In genomic region chr8:85037366-85037680, GRCm38 (mm10) we compare ENCODE assay signal across 7 mouse cellular contexts. TPM values are rescaled to one million over a fixed set of nuclear protein-coding genes. Genes with fewer than 3 reads are reported as not detected.
DNase-seq lines count a peak whose midpoint lies in the region; ATAC-seq and TF ChIP-seq lines count a peak whose summit lies in the region.

No protein-coding gene starts in this region.

- H3K27me3 ChIP-seq in embryonic facial prominence, embryonic 15.5 days: no peaks in the 10 kb centered on the region
- H3K27me3 ChIP-seq in limb, embryonic 11.5 days (ENCODE audit: control insufficient read depth, insufficient read depth, low read length): no peaks in the 10 kb centered on the region

- peak overlapping the region; percentile 100 for H3K27ac ChIP-seq in embryonic facial prominence, embryonic 15.5 days (replicated peaks)
- peak overlapping the region; percentile 99 for H3K27ac ChIP-seq in limb, embryonic 11.5 days (replicated peaks; ENCODE audit: low read depth, low read length)
- H3K27ac ChIP-seq in olfactory bulb, adult 2 months (ENCODE audit: insufficient read depth, low read depth, low read length): peak overlapping the region; percentile 31; the same call in 1 of the 2 replicates

- peaks cover 29% of the 10 kb centered on the region for H3K4me1 ChIP-seq in embryonic facial prominence, embryonic 15.5 days
- peaks cover 9% of the 10 kb centered on the region; the same call in 1 of the 2 replicates for H3K4me1 ChIP-seq in limb, embryonic 11.5 days (ENCODE audit: control insufficient read depth, insufficient read depth, low read length)
- H3K4me1 ChIP-seq in olfactory bulb, adult 2 months (ENCODE audit: control insufficient read depth, insufficient read depth, low read length): peaks cover 8% of the 10 kb centered on the region

- H3K4me2 ChIP-seq in embryonic facial prominence, embryonic 15.5 days (replicated peaks): peak overlapping the region; percentile 87
- peak overlapping the region; percentile 87 for H3K4me2 ChIP-seq in limb, embryonic 11.5 days (ENCODE audit: low read depth, severe bottlenecking)

- TF ChIP-seq POLR2A in olfactory bulb, adult 2 months (IDR thresholded peaks at IDR 0.05; ENCODE audit: insufficient read depth, low read depth, low read length): no peak

- H3K9me3 ChIP-seq in embryonic facial prominence, embryonic 15.5 days (replicated peaks): no peaks in the 10 kb centered on the region
- H3K9me3 ChIP-seq in limb, embryonic 11.5 days (ENCODE audit: control insufficient read depth, low read length): no peaks in the 10 kb centered on the region

- peak; percentile 66 for DNase-seq in retina, embryonic 14.5 days (ENCODE audit: low spot score)
- DNase-seq in retina, postnatal 1 day: no peak
- no peak for DNase-seq in limb, embryonic 11.5 days (ENCODE audit: low spot score)
- no peak for DNase-seq in testis, postnatal 14 days (ENCODE audit: low spot score)
- no peak for DNase-seq in adrenal gland, adult 18-20 months (ENCODE audit: low spot score in 2 of 2)

- no peak for TF ChIP-seq CTCF in olfactory bulb, adult 2 months (IDR thresholded peaks at IDR 0.05; ENCODE audit: insufficient read depth, low read depth, low read length)

- ATAC-seq in embryonic facial prominence, embryonic 15.5 days (ENCODE audit: insufficient number of reproducible peaks, low FRiP score, low TSS enrichment, low read depth): peak; percentile 68
- peak; percentile 60 for ATAC-seq in limb, embryonic 11.5 days (ENCODE audit: insufficient number of reproducible peaks, low FRiP score, low TSS enrichment, low read depth)

- peak overlapping the region; percentile 82 for H3K4me3 ChIP-seq in embryonic facial prominence, embryonic 15.5 days (replicated peaks)
- peak overlapping the region; percentile 63 for H3K4me3 ChIP-seq in limb, embryonic 11.5 days (ENCODE audit: low read depth, low read length)
- peak overlapping the region; percentile 99 for H3K4me3 ChIP-seq in olfactory bulb, adult 2 months (ENCODE audit: insufficient read depth, low read depth, low read length)

- H3K36me3 ChIP-seq in embryonic facial prominence, embryonic 15.5 days: peaks cover 35% of the 10 kb centered on the region
- H3K36me3 ChIP-seq in limb, embryonic 11.5 days (ENCODE audit: control insufficient read depth, insufficient read depth, low read length): peaks cover 16% of the 10 kb centered on the region

- 1% methylated on average over 14 of the region's 14 CpGs for WGBS in embryonic facial prominence, embryonic 15.5 days
- WGBS in limb, embryonic 11.5 days: under 1% methylated on average over 14 of the region's 14 CpGs
- WGBS in olfactory bulb, adult 2 months: 1% methylated on average over 14 of the region's 14 CpGs

- peak overlapping the region; percentile 89 for H3K9ac ChIP-seq in embryonic facial prominence, embryonic 15.5 days
- H3K9ac ChIP-seq in limb, embryonic 11.5 days (ENCODE audit: low read length): peak overlapping the region; percentile 91

RNA-seq across cellular contexts. Expression of gene Tnpo2, which starts 0.6 kb away (rescaled TPM):
- 31.4 and 32.9 TPM in 2 replicates for polyA plus RNA-seq in embryonic facial prominence, embryonic 15.5 days (2015; fragmentation: Nextera tagmentation; extraction: Ambion mirVana)
- polyA plus RNA-seq in limb, embryonic 11.5 days (2014; fragmentation: Nextera tagmentation; extraction: Ambion mirVana): 12.7 and 16.3 TPM in 2 replicates
- not detected in 2 replicates for polyA plus RNA-seq in olfactory bulb, adult 2 months (2012; ENCODE audit: insufficient read depth, insufficient read length, low replicate concordance, missing spikeins)
- 10 to 100 TPM; 67.8 to 80.4 TPM for total RNA-seq in adrenal gland, adult 18-20 months (2021)

RNA-seq across cellular contexts. Expression of gene Trir, which starts 10.7 kb away (rescaled TPM):
- polyA plus RNA-seq in embryonic facial prominence, embryonic 15.5 days (2015; fragmentation: Nextera tagmentation; extraction: Ambion mirVana): 114 and 117 TPM in 2 replicates
- 194 and 197 TPM in 2 replicates for polyA plus RNA-seq in limb, embryonic 11.5 days (2014; fragmentation: Nextera tagmentation; extraction: Ambion mirVana)
- polyA plus RNA-seq in olfactory bulb, adult 2 months (2012; ENCODE audit: insufficient read depth, insufficient read length, low replicate concordance, missing spikeins): not detected in 2 replicates
- total RNA-seq in adrenal gland, adult 18-20 months (2021): 100 to 1,000 TPM; 162 to 192 TPM

RNA-seq across cellular contexts. Expression of gene Asna1, which starts 12.2 kb away (rescaled TPM):
- 117 and 119 TPM in 2 replicates for polyA plus RNA-seq in embryonic facial prominence, embryonic 15.5 days (2015; fragmentation: Nextera tagmentation; extraction: Ambion mirVana)
- polyA plus RNA-seq in limb, embryonic 11.5 days (2014; fragmentation: Nextera tagmentation; extraction: Ambion mirVana): 119 and 131 TPM in 2 replicates
- polyA plus RNA-seq in olfactory bulb, adult 2 months (2012; ENCODE audit: insufficient read depth, insufficient read length, low replicate concordance, missing spikeins): not detected in 2 replicates
- total RNA-seq in adrenal gland, adult 18-20 months (2021): 100 to 1,000 TPM in 1 of 2 experiments, 10 to 100 TPM in 1; 89.2 to 100 TPM

RNA-seq across cellular contexts. Expression of gene Fbxw9, which starts 22.5 kb away (rescaled TPM):
- 32.6 and 37.4 TPM in 2 replicates for polyA plus RNA-seq in embryonic facial prominence, embryonic 15.5 days (2015; fragmentation: Nextera tagmentation; extraction: Ambion mirVana)
- polyA plus RNA-seq in limb, embryonic 11.5 days (2014; fragmentation: Nextera tagmentation; extraction: Ambion mirVana): 21.0 and 21.2 TPM in 2 replicates
- polyA plus RNA-seq in olfactory bulb, adult 2 months (2012; ENCODE audit: insufficient read depth, insufficient read length, low replicate concordance, missing spikeins): not detected in 2 replicates
- total RNA-seq in adrenal gland, adult 18-20 months (2021): 10 to 100 TPM; 11.1 to 18.1 TPM

RNA-seq across cellular contexts. Expression of gene Best2, which starts 23.0 kb away (rescaled TPM):
- polyA plus RNA-seq in embryonic facial prominence, embryonic 15.5 days (2015; fragmentation: Nextera tagmentation; extraction: Ambion mirVana): 0.93 and 2.0 TPM in 2 replicates
- not detected in 2 replicates for polyA plus RNA-seq in limb, embryonic 11.5 days (2014; fragmentation: Nextera tagmentation; extraction: Ambion mirVana)
- polyA plus RNA-seq in olfactory bulb, adult 2 months (2012; ENCODE audit: insufficient read depth, insufficient read length, low replicate concordance, missing spikeins): not detected in 2 replicates
- not detected for total RNA-seq in adrenal gland, adult 18-20 months (2021)

Comparison
In these comparisons a context has a peak if more than half of its experiments do, and no peak if none do; other contexts are left out.
1. H3K27ac ChIP-seq: peak in every context shown above with its lines; median percentile 100 in embryonic facial prominence, embryonic 15.5 days; 99 in limb, embryonic 11.5 days; 31 in olfactory bulb, adult 2 months.
2. RNA of gene Asna1, which starts 12.2 kb away (polyA plus RNA-seq): 119 to 131 TPM in limb, embryonic 11.5 days and 117 to 119 TPM in embryonic facial prominence, embryonic 15.5 days; not detected in olfactory bulb, adult 2 months; every median in the first group is over 100 times any median in the second.
3. Peak in every context shown above with its lines, with median percentiles within 50 percentile points of each other: H3K4me3 ChIP-seq.